Mouse (Mus musculus) T-helper 1 cell (primary cell): Measurements from ENCODE around the gene Tlr7.

Source experiments
- in situ Hi-C: fragments of 300-600 bp; cut with MboI, MseI; formaldehyde crosslinking; loops from one replicate; pipeline ENCODE4 v1.15.1; 2025; ENCODE audit warnings: high pct_unique_total_duplicates

Gene Tlr7

DNA sequence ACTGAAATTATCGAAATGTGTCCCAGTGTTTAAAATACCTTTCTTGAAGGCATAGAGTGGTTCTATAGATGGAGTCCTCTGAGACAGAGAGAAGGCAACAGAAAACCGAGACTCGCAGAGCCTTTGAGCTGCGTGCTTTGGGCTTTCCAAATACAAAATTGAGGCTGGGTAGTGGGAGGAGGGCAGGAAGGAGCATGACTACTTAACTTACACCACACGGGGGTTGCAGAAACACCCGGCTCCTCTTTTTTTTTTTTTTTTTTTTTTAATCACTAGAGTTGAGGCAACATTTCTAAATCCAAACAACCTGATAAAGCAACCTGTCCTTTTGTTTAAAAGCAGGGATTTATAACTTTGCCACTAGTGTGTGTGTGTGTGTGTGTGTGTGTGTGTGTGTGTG, at the start of gene Tlr7:
Tlr7 (minus strand) TSS at position 160 of the 400 bp plus-strand sequence.
- in situ Hi-C loops = no loop called here

- in situ Hi-C loops = no loop called here
Measured at GRCm38 (mm10) chrX:167380073-167380472, 49.7 kb upstream of the Tlr7 start.

- in situ Hi-C loops = loop anchor here (5.0 kb wide), 1 partner anchor 79 kb away; no protein-coding TSS in a partner anchor
Measured at GRCm38 (mm10) chrX:167361231-167361630, 30.9 kb upstream of the Tlr7 start.

GRCm38 (mm10) chrX:167359704-167360103, 29.3 kb upstream of the Tlr7 start:
- in situ Hi-C loops = loop anchor here (5.0 kb wide), 1 partner anchor 77 kb away; no protein-coding TSS in a partner anchor

GRCm38 (mm10) chrX:167357415-167357814, 27.1 kb upstream of the Tlr7 start:
- in situ Hi-C loops = no loop called here

DNA sequence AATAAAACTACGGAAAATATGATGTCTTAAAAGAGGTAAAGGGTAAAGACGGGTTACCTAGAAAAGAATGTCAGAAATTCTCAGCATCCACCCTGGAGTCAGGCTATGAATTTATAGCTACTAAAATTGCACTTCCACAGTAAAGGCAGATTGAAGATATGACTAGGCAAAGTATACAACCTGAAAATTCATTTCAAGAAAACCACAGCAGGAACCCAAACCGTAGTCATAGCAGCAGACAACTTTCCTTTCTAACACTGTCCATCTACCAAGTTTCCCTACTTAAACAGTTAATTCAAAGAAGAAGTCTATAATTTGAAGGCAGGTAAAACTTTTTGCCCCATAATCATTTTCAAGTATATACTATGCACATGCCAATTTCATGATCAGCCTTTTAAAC, 25.6 kb upstream of the Tlr7 start:
- in situ Hi-C loops = no loop called here

DNA sequence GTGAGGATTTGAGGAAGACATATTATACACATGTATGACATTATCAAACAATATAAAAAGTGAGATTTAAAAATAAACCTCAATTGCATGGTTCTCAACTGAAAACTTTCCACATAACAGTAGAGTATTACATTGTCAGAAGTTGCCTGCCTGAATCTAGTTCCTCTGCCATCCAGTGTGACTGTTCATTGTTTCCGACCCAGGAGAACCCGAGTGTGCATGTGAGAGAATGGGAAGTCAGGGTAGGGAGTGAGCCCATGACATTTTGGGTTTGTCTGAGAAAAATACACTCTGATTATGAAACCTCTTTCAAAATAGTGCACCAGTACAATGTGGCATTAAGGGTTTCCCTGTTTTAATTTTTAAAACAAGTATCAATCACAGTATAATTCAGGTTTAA, 23.3 kb upstream of the Tlr7 start:
- in situ Hi-C loops = no loop called here

GRCm38 (mm10) chrX:167346440-167346839, 16.1 kb upstream of the Tlr7 start:
- in situ Hi-C loops = no loop called here

DNA sequence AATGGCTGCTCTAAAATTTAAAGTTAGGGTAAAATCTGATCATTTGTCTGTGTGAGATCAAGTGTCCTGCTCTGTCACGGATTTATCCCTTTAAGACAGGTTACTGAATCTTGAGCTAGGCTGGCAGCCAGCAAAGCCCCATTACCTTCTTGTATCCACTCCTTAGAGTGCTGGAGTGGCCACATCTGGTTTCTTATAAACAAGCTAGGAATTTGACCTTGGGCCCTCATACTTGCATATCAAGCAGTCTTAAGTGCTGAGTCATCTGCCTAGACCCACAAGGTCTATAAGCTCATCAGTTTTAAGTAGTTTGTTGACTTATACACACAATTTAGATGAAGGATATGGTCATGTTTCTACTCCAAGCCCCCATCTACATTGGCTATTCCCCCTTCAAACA, 14.0 kb upstream of the Tlr7 start:
- in situ Hi-C loops = no loop called here

DNA sequence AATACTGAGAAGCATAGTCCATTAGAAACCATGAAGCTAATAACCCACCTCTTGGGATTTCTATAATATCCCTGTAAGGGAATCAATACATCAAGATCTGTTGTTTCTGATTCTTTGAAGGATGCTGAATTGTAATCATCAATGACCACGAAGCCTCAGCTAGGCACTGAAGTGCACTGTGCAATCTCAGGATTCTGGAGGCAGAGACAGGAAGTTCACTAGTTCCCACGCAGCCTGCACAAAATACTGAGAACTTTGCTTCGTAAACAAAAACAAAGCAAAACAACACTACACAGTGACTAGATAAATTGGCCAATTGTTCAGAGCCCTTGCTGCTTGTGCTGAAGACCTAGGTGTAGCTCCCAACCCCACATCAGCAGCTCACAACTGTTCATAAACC, 11.5 kb upstream of the Tlr7 start:
- in situ Hi-C loops = no loop called here

GRCm38 (mm10) chrX:167340190-167340589, 9.8 kb upstream of the Tlr7 start:
- in situ Hi-C loops = no loop called here

DNA sequence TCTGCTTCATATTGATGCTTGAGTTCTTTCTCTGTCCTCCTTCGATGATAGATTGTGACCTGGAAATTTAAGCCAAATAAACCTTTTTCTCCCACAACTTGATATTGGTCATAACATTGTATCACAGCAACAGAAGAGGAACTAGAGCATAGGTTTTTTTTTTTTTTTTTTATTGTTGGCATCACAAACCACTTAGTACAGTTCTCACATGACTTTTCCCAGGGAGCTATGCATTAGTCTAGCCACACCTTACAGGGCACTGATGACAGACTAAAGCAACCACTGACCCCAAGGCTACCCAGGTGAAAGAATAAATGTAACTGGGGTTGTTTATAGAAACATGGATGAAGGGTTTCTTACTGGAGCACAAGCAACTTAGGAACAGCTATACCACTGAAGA, 7.6 kb upstream of the Tlr7 start:
- in situ Hi-C loops = no loop called here

GRCm38 (mm10) chrX:167334571-167334970, 4.2 kb upstream of the Tlr7 start:
- in situ Hi-C loops = no loop called here

- in situ Hi-C loops = no loop called here
Measured at GRCm38 (mm10) chrX:167332607-167333006, 2.2 kb upstream of the Tlr7 start.

GRCm38 (mm10) chrX:167330993-167331392, 635 bp upstream of the Tlr7 start:
- in situ Hi-C loops = no loop called here

DNA sequence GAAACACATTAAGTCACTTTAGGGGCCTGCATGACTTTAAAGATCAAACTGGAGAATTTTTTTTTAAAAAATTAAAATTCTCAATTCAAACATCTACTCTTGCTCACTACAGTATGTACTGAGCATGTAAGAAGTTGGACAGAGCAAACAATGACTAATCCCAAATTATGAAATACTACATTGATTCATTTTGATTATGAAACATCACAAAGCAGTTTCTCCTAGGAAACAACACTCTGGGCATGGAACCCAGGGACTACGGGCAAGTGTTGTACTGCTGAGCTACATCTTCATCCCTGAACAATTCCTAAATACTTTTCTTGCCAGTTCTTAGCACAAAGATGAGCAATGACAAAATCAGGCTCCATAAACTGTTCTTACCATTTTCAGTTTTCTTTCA, 738 bp downstream of the Tlr7 start:
- in situ Hi-C loops = no loop called here

DNA sequence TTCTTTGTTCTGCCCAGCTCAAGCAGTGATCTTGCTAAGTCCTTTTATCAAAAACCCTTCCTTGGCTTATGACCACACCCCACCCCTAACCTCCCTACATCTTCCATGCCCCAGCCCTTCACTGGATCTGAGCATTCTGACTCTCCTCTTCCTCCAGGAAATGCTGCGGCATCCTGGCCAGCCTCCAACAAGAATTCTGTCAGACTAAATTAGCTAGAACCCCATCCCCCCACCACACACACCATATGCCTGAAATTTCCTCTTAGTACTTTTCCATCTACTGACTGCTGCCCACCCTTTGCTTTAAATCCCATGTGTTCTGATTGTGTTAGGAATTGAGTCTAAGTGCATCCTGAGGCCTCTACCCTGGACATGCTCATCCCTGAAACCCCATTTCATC, 1.3 kb downstream of the Tlr7 start:
- in situ Hi-C loops = no loop called here

DNA sequence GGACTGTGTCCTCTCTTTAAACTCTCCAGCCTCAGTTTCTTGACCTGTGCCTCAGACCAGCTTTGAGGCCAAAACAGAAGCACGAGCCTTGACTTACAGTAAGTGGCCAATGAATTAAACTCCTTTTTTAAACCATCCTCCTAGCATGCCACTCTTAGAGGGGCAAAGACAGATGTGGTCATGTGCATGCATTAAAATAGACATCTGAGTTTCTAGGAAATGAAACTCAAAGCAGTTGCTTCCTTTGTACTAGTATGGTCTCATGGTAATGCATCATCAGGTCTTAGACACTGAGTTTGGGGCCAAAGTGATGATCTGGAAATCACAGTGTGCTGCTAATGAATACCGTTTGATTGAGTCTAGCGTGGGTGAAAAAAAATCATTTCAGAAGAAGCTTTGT, 1.8 kb downstream of the Tlr7 start:
- in situ Hi-C loops = no loop called here

DNA sequence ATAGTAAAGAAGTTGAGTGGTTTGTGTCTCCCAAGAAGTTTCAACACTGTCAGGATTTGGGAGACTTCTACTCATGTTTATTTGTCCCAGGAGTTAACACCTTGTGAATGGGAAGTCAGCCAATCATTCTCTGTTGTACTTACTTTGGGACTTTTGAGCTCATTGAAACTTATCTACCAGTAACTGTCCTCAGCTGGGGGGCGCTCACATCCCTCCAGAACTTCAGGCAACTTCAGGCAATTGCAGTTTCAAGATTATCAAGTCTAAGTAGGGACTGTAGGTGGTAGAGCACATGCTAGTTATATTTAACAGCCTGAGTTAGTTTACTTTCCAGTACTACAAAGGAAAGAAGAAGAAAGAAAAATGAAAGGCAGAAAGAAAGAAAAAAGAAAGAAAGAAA, 6.6 kb downstream of the Tlr7 start:
- in situ Hi-C loops = no loop called here

DNA sequence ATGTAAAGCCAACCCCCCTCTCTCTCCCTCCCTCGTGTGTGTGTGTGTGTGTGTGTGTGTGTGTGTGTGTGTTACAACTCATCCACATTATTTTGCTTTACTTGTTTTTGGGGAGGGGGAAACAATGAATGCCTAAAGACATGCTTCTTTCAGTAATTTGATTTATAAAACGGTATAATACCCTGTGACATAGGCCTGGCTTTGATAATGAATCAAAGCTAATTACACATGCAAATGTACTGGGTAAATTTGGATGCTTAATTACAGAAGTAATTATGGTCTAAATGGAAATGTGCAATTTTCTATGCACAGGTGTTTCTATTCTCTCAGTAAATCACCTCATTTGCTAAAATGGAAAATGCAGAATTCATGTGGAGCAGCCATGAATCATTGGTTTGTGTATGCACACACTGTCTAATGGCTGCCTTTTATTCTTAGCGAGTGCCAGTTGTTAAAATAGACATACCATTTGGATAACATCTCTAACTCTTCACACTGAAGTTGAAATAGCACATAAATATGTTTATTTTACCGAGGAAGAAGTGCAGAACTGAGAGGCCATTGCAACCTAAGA, 9.0 kb downstream of the Tlr7 start:
- in situ Hi-C loops = no loop called here

- in situ Hi-C loops = no loop called here
Measured at GRCm38 (mm10) chrX:167318819-167319396, 11.4 kb downstream of the Tlr7 start.

DNA sequence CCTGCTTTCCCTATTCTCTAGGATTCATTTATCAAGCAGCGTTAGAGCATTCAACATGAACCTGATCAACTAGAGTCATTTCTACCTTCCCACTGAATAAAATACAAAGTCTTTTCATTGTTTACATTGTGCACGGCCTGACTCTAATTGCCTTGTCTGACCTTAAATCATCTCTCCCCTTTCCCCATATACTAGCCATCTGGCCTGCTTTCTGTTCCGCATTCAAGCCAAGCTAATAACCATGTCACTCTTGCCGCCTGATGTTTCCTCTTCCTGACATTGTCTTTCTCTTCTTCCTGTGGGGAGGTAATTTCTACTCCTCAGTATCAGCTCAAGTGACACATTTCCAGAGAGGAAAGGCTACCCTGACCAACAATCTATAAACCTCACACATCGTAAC, 14.6 kb downstream of the Tlr7 start:
- in situ Hi-C loops = no loop called here

DNA sequence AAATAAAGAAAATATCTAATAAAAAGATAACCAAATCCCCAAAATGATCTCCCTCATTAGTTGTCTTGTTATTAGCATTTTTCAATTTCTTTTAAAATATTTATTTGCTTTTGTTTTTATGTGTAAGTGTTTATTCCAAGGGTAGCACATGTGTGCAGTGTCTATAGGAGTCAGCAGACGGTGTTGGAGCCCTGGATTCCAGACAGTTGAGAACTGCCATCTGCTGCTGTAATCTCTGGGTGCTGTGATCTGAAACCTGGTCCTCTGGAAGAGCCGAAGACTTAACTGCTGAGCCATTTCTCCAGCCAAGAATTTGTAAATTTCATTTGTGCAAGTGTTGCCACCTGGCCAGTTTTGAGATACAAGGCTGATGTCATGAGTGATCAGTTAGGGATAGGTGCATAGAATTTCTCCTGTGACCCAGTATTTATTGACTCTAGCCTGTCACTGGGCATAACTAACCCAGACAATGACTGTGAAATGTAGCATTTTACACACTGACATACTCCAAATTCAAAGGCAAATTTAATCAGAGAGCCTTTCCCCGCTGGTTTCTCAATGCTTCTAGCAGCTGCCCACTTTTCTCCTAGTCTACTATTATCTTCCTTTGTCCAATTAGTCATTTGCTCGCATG, 15.1 kb downstream of the Tlr7 start:
- in situ Hi-C loops = no loop called here
